Mouse (Mus musculus) lung, postnatal 14 days (tissue): ENCODE data around the gene Trip4.
A peak's percentile ranks its signal among the peaks of the same experiment; 100 is the strongest.

Source experiments
- DNase-seq: peaks from one replicate; pipeline ENCODE4 v3.0.0; 2021

Trip4 gene

DNA sequence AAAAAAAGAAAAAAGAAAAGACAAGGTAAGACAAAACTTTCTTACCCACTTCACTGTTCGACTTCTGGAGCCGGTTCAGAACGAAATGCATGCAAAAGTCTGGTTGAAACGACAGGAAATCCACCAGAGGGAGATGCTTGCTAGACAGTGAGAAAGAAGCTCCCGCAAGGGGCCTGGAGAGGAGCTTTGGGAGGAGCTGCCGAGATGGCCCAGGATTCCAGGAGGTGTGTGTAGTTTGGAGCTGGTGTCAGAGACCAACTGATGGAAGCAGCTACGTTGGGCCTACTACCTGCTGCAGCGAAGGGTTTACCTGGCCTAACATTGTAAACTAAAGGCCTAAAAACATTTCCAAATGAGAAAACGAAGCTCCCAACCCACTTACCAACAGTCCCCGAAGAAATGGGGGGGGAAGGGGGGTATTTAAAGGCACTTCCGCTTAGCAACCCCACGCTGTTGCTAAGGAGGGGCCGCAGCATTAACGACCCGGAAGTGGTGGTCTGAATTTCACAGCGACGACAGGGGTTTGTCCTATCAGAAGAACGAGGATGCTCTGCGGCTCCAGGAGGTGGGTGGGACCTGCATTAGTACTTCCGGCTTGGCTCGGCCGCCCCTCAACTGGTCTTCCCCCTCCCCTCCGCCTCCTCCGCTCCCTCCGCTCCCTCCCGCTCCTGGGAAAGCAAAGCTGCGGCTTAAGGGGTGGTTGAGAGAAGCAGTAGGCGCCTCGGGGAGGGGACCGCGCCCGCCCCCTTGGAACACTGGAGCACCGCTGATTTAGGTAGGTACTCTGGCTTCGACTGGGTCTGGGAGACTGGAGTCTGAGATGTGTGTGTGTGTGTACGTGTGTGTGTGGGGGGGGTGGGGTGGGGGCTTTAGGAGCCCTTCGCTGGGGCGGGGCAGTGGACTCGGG is at the start of gene Trip4, which contains the start of gene Csnk1g1:
Trip4 (minus strand) TSS at position 401 of the 907 bp plus-strand sequence.
Csnk1g1 (plus strand) TSS at position 531 of the 907 bp plus-strand sequence.
- DNase-seq, result peak; percentile 94

DNA sequence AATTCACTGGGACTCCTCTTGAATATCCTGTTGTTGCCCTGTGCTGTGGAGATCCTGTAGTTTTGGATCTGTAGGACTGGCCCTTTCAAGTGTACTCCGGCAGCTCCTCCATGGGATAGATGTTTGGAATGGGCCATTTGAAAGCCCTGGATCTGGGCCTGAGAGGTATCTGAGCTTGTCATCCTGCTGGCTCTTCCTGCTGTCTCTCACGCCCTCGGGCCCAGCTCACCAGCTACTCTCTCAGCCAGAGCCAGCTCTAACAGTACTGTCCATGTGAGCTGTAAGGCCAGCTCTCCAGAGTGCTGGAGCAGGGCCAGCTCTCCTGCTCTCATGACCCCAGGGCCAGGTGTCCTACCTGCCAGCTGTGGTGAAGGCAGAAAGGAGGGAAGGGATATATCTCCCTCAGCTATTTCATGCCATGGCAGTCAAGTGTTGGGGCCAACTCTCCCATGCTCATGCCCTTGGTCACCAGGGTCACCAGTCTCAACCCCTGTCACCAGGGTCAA is 42.5 kb upstream of the Trip4 start:
- DNase-seq, result no peak

DNA sequence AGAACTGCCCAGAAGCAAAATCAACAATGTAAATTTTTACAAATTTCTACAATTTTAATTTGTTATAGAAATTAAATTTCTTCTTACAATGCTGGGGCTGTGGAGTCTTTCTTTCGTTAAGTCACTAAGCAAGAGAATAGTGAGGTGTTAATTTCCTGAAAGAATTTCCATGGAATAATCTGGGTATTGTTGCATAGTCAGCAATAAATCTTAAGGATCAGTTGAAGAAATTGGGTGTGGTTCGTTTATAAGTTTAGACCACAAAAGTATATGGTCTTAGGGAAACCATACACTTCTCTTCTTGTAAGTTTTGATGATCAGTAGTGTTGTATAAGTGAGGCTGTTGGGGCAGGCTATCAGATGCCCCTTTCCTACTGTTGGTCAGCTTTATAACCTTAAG is 29.0 kb upstream of the Trip4 start:
- DNase-seq, result no peak

DNA sequence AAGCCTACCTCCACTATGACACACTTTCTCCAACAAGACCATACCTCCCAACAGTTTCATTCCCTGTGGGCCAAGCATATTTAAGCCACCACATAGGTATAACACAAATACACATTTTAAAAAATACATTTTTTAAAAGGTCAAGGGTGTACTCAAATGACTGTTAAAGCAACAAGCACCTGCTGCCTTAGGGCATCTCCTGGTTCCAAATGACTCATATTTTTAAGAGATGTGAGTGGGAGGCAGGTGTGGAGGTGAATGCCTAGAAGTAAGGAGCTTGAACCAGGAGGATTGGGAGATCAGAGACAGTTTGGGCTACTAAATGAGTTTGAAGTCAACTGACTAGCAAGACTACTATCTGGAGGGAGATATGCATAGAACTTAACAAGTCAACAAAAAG is 21.2 kb upstream of the Trip4 start:
- no peak for DNase-seq

DNA sequence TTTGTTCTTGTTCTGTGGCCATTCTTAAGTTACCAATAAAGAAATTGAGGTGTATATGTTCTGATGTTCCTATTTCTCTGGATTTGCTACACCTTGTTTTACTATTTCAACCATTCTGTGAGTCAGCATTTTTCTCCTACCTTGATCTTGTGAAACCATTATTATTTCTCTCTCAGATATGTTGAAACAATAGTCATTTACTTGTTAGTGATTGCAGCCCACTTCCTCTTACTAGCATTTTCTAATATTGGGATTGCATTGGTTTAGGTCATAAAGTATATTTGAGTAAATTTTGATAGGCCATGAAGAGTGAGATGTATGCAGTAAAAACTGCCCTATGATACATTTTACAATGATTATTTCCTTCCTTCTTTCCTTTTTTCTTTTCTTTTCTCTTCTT is 19.9 kb upstream of the Trip4 start:
- DNase-seq, result no peak

DNA sequence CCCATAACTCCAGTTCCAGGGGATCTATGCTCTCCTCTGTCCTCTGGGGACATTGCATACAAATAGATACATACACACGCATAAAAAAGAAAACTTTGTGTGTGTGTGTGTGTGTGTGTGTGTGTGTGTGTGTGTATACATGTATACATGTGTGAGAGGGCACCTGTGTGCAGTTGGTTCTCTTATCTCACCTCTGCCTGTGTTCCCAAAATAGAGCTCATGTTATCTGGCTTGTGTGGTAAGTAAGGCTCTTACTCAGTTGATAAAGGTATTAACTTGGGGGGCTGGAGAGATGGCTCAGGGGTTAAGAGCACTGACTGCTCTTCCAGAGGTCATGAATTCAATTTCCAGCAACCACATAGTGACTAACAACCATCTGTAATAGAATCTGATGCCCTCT is 8.4 kb upstream of the Trip4 start:
- no peak for DNase-seq

DNA sequence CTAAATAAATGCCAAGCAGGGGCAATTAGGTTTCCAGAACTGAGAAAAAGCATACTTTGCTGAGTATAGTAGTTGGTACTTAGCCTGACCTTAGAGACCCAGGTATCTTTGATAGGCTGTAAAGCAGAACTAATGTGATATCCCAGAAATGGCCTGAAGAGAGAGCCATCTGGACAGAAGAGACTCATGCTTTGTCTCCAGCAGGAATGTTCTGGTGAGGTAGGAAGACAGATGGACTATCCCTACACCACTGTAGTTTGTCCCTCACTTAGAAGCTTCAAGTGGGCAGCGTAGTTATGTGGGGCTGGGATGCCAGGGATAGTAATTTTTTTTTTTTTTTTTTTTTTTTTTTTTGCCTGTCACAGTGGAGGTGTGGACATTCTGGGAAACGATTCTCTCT is 5.4 kb upstream of the Trip4 start:
- DNase-seq, result no peak

DNA sequence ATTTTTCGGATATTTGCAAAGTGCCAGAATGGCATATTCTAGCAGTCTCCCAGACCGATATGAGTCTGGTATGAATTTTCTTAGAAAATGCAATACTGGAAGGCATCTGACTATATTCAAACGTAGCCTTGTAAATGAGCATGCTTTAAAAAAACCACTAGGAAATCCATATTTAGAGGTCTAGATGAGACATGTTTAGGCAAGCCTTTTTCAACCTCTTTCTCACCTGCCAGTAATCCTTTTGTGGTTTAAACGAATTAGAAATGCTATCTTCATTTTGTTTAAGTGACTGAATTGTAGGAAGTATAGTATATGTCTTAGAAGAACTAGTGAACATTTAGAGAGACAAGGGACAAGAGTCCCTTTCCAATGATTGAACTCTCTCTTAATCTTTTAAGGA is 1.2 kb upstream of the Trip4 start:
- DNase-seq, result no peak

DNA sequence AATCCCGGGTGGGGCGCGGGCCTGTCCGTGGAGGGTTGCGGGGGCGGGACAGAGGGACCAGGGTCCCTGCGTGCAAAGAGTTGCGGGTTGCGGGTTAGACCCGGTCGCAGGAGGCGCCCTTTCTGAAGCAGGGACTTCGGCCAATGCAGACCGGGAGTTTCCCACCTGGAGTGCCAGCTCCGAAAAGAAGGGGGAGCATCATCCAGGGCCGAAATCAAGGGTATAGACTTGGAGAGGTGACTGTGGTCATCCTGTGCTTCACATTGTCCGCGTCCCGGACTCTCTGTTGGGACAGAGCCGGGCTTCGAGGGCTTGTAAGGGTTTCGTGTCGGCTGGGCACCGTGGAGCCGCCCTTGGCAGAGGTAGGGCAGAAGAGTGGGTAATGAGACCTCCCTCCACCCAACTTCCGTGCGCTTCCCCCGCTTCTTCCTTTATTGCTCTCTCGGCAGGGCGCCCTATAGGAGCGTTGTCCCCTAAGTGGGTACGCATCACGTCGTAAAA is 757 bp upstream of the Trip4 start:
- DNase-seq, result peak; percentile 52

DNA sequence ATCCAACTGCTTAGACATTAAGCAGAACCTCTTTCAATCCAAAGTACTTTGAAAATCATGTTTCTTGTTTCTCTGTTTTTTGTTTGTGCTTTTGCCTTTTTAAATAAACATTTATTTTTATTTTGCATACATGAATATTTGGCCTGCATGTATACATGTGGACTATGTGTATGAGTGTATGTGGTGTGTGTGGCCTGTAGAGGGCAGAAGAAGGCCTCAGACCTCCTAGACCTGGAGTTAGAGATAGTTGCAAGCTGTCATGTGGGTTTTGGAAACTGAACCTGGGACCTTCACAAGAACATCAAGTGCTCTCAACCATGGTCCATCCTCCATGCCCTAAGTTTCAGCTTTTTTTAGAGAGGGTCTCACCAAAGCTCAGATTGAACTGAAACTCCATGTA is 5.2 kb downstream of the Trip4 start:
- DNase-seq, result no peak

DNA sequence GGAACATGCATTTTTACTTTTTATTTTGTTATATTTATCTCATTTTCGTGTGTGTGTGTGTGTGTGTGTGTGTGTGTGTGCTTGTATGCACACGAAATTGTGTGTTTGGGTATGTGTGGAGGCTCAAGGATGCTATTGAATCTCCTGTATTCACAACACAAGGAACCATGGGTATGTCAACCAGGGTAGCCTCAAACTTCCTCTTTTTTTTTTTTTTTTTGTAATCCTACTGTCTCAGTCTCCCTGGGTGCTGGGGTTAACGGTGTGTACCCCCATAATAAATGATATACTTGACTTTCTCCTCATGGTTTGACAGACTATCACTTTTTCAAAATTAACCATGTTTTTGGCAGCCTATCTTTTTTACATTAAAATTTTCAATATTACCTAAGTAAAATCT is 5.7 kb downstream of the Trip4 start:
- DNase-seq, result no peak

DNA sequence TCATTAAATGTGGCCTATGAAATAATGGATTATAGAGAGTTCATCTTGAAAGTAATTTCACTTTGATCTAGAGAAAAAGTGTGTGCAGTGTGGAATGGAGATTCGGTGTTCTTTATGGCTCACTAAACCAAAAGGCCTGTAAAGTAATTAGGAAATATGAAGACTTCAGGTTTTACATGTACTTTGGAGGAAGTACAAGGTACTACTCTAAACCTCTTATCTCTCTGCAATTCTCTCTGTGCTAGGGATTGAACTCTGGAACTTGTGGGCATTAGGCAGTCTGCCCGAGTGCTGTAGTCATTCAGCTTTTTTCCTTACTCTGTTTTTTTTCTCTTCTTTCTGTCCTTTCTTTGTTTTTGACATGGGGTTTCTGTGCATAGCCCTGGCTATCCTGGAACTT is 11.6 kb downstream of the Trip4 start:
- no peak for DNase-seq

DNA sequence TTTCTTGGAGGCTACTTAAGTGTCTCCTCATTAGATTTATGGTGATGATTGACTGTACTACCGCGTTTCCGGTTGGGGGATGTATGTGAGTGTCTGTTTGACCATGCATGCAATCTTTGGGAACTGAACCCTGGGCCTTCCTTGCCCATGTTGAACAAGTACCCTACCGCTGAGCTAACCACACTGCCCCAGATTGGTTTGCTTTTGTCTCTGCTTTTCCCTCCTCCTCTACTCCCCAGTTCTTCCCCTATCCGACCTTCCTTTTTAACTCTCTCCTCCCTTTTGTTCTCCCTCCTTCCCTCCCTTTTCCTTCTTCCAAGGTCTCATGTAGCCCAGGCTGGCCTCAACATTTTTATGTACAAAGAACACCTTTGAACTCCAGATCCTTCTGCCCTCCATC is 17.5 kb downstream of the Trip4 start:
- no peak for DNase-seq

DNA sequence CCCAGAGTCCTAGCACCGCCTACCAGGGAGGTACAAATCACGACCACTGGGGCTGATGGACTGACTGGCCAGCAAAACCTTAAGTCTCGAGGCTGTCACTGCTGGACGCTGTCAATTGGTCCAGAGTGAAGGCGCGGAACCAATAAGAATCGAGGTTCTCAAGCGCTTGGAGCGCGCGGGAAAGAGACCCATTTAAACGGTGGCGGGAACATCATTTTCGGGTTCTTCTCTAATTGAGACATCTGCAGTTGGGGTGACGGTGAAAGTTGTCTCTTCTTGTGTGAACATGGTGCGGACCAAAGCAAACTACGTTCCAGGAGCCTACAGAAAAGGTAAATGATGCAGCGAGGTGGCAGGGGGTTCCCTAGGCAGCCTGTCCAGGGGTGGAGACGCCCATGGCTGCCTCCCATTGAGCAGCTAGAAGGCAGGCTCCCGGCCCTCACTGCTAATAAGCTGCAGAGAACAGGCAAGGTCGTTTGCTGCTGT is 18.4 kb downstream of the Trip4 start, which contains the start of gene Pclaf:
Pclaf (plus strand) TSS at position 95 of the 486 bp plus-strand sequence.
- DNase-seq, result peak; percentile 66

DNA sequence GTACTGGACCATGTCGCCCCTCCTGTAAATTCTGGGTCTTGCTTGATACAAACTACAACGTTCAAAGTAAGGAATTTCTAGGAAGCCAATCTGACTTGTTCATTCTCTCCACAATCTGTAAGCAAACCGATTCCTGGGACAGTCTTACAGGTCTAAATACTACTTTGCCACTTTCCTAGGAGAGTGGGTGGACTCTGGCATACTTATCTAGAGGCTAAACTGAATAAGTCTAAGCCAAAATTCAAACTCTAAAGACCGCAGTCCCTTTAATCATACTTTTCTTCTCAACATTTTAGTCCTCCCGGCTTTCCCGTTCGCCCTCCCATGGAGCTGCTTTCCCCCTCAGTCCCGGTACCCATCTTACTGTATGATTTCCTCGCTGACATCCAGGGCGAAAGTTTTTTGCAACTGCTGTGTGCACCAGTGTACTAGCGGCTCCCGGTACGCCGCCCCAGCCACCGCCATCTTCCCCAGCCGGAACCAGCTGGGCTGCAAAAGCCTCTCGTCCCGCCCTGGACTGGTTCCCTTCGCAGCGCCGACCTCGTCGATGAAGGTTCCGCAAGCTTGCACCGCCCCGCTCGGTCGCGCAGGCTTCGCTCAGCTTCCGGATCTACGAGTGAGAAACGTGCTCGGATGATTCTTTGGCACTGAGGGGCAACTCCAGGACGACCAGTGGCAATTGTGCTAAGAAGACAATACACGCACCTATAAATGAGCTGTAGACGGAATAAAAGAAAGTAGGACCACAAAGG is 23.9 kb downstream of the Trip4 start:
- DNase-seq, result peak; percentile 92

DNA sequence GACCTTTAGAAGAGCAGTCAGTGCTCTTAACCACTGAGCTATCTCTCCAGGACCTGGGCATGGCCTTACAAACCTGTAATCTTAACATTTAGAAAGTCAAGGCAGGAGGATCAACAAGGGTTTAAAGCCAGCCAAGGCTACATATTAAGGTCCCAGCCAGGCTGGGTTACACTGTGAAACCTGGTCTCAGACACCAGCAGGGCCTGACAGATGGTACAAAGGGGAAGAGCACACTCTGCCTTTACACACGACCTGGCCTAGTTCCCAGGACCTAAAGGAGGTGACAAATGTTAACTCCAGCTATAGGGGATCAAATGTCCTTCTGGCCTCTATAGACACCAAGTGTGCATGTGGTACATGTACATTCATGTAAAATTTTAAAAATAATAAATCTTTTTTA is 48.9 kb downstream of the Trip4 start:
- no peak for DNase-seq

DNA sequence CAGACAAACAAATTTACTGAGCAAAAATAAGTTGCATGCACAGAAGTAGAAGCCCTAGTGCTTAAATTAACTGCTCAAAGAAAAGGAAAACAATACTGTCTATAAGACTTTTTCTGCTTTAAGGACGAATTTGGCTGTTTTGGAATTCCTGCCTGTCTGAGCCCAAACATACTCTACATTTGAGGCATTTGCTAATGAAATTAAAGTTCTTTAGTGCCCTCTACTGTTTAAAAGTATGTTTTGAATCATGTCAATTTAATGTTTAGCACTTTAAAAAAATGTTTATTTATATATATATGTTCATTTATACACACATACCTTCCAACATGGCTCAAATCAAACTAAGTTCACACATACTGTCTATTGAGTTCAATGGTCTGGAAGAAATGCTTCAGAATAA is 58.4 kb downstream of the Trip4 start:
- no peak for DNase-seq

DNA sequence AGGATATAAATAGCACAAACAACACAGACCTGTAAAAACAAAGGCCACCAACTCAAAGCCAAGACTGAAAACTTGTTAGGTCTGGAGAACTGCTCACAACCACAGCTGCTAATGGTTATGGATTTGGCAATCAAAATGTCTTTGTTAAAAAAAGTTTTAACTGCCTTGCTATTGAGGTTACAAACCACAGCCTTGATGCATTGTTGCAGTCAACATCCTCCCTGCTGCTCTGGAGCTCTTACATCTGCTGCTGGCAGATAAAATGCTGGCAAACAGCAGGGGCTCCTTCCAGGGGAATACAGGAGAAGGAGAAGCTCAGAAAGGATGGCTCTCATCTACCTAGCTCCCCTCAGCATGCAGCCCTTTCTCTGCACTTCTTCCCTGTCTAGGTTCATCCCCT is 60.4 kb downstream of the Trip4 start:
- DNase-seq, result peak; percentile 7

DNA sequence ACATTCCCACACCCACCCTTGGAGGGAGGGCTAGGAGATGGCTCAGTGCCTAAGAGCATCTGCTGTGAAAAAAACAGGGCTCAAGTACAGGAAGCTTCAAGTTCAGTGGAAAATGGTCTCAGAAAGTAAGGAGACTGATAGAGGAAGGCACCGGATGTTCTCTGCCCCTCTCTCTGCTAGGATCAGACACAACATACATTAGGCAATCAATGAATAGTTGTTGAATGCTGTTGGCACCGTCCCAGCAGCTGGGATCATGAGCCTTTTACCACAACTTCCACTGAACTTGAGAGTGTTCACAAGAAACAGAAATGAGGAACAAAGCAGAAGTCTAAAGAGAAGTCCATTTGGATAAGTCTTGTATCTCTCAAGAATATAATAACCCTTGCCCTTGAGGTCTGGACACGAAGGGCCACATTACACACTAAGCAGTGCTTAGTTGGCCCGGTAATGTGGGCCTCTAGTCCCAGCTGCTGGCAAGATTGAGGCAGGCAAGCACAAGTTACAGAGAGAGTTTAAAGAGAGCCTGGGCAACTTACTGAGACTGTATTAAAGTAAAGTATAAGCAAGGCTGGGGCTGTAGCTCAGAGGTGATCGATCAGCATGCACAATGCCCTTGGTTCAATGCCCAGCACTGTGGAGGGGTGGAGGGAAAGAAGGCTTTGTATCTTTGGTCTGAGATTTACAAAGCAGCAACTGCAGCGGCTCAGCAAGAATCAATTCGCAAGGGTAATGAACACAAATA is 64.0 kb downstream of the Trip4 start:
- DNase-seq, result peak; percentile 38

DNA sequence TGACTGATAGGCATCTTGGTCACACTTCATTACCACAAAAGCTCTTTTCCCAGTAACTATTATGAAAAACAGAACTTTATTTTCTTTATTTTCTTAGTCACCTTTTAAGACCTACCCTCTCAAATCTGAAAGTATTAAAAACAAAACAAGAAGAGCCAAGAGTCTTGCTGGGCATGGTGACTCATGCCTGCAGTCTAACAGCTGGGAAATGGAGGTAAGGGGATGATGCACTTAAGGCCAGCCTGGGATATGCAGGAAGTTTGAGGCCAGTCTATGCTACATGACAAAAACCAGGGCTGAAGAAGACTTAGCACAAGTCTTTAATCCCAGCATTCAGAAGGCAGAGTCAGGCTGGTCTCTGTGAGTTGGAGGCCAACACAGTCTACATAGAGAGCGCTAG is 68.8 kb downstream of the Trip4 start:
- no peak for DNase-seq

DNA sequence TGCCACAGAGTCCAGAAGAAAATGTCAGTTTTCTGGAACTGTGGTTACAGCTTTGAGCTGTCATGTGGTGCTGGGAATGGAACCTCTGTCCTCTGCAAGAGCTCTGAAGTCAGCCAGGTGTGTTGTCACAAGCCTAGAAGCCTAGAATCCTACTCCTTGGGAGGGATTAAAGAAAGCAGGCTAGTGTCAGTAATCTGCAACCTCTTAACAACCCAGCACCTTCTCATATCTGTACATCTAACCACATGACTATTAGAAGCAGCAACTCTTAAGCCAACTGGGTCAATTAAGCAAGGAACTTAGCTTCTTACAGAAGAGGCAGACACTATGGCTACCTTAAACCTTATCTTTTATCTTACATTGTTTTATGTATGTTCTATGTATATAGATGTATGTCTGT is 71.7 kb downstream of the Trip4 start:
- DNase-seq, result no peak

DNA sequence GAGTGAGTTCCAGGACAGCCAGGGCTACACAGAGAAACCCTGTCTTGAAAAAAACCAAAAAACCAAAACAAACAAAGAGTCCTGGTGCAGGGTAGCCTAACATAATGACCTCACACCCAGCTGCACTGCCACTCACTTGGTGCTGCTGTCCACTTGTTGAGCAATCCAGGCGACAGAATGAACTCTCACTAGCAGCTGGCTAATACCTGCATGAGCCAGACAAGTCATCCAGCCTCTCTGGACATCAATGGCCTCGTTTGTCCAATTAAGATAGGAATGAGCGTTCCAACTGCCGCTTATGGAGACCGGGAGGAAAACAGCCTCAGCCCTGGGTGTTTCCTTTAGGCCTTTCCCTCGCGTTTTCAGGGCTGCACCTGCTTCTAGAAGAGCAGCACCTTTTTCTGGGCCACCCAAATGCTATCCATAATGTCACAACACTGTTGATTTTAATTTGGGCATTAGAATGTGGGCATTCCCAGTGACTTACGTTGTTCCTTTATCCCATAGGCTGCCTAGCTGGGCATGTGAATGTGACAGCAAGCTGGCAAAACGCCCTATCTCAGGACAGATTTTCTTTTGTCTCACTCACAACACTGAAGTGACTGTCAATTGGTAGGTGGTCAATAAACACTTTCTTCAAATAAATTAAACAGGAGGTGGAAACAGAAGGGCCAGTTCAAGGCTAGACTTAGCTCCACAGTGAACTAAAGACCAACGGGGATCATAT is 73.8 kb downstream of the Trip4 start:
- no peak for DNase-seq
